Mouse (Mus musculus): ENCODE results near the gene Npc2. TPM values are rescaled to one million over a fixed set of nuclear protein-coding genes. Genes with fewer than 3 reads are reported as not detected.

Npc2 gene
- total and polyA plus RNA-seq, 3 experiments = 73.4 to 98.5 (median 89.0) TPM

- TF ChIP-seq MAZ (IDR thresholded peaks at IDR 0.05; ENCODE audit: low read depth, low read length) (no peak), MYC (IDR thresholded peaks at IDR 0.05; ENCODE audit: low read depth, low read length) (no peak), NRF1 (IDR thresholded peaks at IDR 0.05; ENCODE audit: low read depth, low read length) (no peak), TCF12 (IDR thresholded peaks at IDR 0.05; ENCODE audit: low read depth, low read length) (no peak), ZC3H11A (IDR thresholded peaks at IDR 0.05; ENCODE audit: low read depth, low read length) (no peak), ZMIZ1 (IDR thresholded peaks at IDR 0.05; ENCODE audit: low read depth, low read length) (no peak), E2F4 (IDR thresholded peaks at IDR 0.05; ENCODE audit: insufficient replicate concordance, low read depth, low read length) (no peak)
- dilution Hi-C loops (cut with MboI; ENCODE audit: extremely low pct_ligation_motif_present, extremely low pct_unique_long_range_greater_than_20kb, low sequenced_read_pairs) = no loop called here
- Histone ChIP-seq H3K4me1 (ENCODE audit: control insufficient read depth in 1 of 2, insufficient read depth in 2 of 2) (peaks cover 0 to 14% of the 10 kb centered on the region in 2 experiments; a peak in 3 of 4 replicates), H3K9ac (ENCODE audit: insufficient read depth, low read depth) (no peak overlapping the region), H3K27me3 (replicated peaks) (no peaks in the 10 kb centered on the region), H3K36me3 (replicated peaks in 1 of 2; ENCODE audit: control insufficient read depth in 1 of 2, insufficient read depth in 1 of 2, low read length in 1 of 2) (no peaks in the 10 kb centered on the region), H3K4me3 (replicated peaks in 1 of 3; ENCODE audit: low read depth in 2 of 3, low read length in 2 of 3, poor library complexity in 1 of 3) (no peak overlapping the region), H3K79me2 (replicated peaks; ENCODE audit: control insufficient read depth, extremely low read depth, insufficient read depth, poor library complexity, severe bottlenecking) (no peaks in the 10 kb centered on the region), H3K27ac (ENCODE audit: insufficient read depth, low read depth) (no peak overlapping the region), H3K4me2 (ENCODE audit: insufficient read depth, low read depth, poor library complexity, severe bottlenecking) (no peak overlapping the region), H3K9me3 (replicated peaks; ENCODE audit: low read length) (peaks cover 2% of the 10 kb centered on the region)
- in situ Hi-C loops (cut with MboI; ENCODE audit: low pct_ligation_motif_present, low pct_unique_long_range_greater_than_20kb, low sequenced_read_pairs) = no loop called here
- no peak for DNase-seq (ENCODE audit: extremely low read depth)
Observed at GRCm38 (mm10) chr12:84728421-84728820, 44.5 kb downstream of the Npc2 start.

GRCm38 (mm10) chr12:84727434-84727833, 45.5 kb downstream of the Npc2 start:
- H3K79me2 ChIP-seq (replicated peaks; ENCODE audit: control insufficient read depth, extremely low read depth, insufficient read depth, poor library complexity, severe bottlenecking) = no peaks in the 10 kb centered on the region
- H3K27me3 ChIP-seq (replicated peaks) = no peaks in the 10 kb centered on the region
- peaks cover 0 to 6% of the 10 kb centered on the region in 2 experiments; a peak in 3 of 4 replicates for H3K4me1 ChIP-seq (ENCODE audit: control insufficient read depth in 1 of 2, insufficient read depth in 2 of 2)
- H3K9me3 ChIP-seq (replicated peaks; ENCODE audit: low read length) = peaks cover 2% of the 10 kb centered on the region
- H3K27ac ChIP-seq (ENCODE audit: insufficient read depth, low read depth) = no peak overlapping the region
- dilution Hi-C loops (cut with MboI; ENCODE audit: extremely low pct_ligation_motif_present, extremely low pct_unique_long_range_greater_than_20kb, low sequenced_read_pairs) = no loop called here
- TF ChIP-seq CTCF (conservative IDR thresholded peaks at IDR 0.05 in 1 of 2, IDR thresholded peaks at IDR 0.05 in 1 of 2; ENCODE audit: low read depth in 2 of 2, low read length in 2 of 2) = no peak
- TF ChIP-seq NELFE (IDR thresholded peaks at IDR 0.05; ENCODE audit: low read depth, low read length) = no peak
- TF ChIP-seq SMC3 (IDR thresholded peaks at IDR 0.05; ENCODE audit: low read depth, low read length) = no peak
- TF ChIP-seq TBP (conservative IDR thresholded peaks at IDR 0.05; ENCODE audit: low read depth, low read length) = no peak
- TF ChIP-seq KAT2A (IDR thresholded peaks at IDR 0.05; ENCODE audit: insufficient replicate concordance, low read length) = no peak
- TF ChIP-seq UBTF (IDR thresholded peaks at IDR 0.05; ENCODE audit: low read depth, low read length) = no peak
- no peak for TF ChIP-seq NRF1 (IDR thresholded peaks at IDR 0.05; ENCODE audit: low read depth, low read length)
- no peak for TF ChIP-seq ELF1 (IDR thresholded peaks at IDR 0.05; ENCODE audit: low read depth, low read length)
- no peak for TF ChIP-seq ZC3H11A (IDR thresholded peaks at IDR 0.05; ENCODE audit: low read depth, low read length)
- no peak for TF ChIP-seq CHD1 (IDR thresholded peaks at IDR 0.05; ENCODE audit: low read depth, low read length)
- no peak for TF ChIP-seq MAZ (IDR thresholded peaks at IDR 0.05; ENCODE audit: low read depth, low read length)
- TF ChIP-seq SIN3A (IDR thresholded peaks at IDR 0.05; ENCODE audit: low read length) = no peak
- TF ChIP-seq PAX5 (IDR thresholded peaks at IDR 0.05; ENCODE audit: low read length) = no peak
- no peak for TF ChIP-seq MAX (IDR thresholded peaks at IDR 0.05; ENCODE audit: low read length)
- TF ChIP-seq BHLHE40 (IDR thresholded peaks at IDR 0.05; ENCODE audit: low read depth, low read length) = no peak
- TF ChIP-seq ETS1 (conservative IDR thresholded peaks at IDR 0.05; ENCODE audit: low read depth, low read length) = no peak
- no peak for TF ChIP-seq HCFC1 (IDR thresholded peaks at IDR 0.05; ENCODE audit: low read depth, low read length)
- no peak for TF ChIP-seq ZMIZ1 (IDR thresholded peaks at IDR 0.05; ENCODE audit: low read depth, low read length)
- no peak overlapping the region for H3K4me3 ChIP-seq (replicated peaks in 1 of 3; ENCODE audit: low read depth in 2 of 3, low read length in 2 of 3, poor library complexity in 1 of 3)
- no peaks in the 10 kb centered on the region for H3K36me3 ChIP-seq (replicated peaks in 1 of 2; ENCODE audit: control insufficient read depth in 1 of 2, insufficient read depth in 1 of 2, low read length in 1 of 2)
- in situ Hi-C loops (cut with MboI; ENCODE audit: low pct_ligation_motif_present, low pct_unique_long_range_greater_than_20kb, low sequenced_read_pairs) = no loop called here
- DNase-seq (ENCODE audit: extremely low read depth) = no peak
- no peak overlapping the region for H3K4me2 ChIP-seq (ENCODE audit: insufficient read depth, low read depth, poor library complexity, severe bottlenecking)
- H3K9ac ChIP-seq (ENCODE audit: insufficient read depth, low read depth) = no peak overlapping the region

Measured in CH12.LX (cell line).